Mouse (Mus musculus): Measurements from ENCODE around the gene Arhgap36. TPM values are rescaled to one million over a fixed set of nuclear protein-coding genes. Genes with fewer than 3 reads are reported as not detected.
A peak's percentile ranks its signal among the peaks of the same experiment; 100 is the strongest.

Arhgap36 gene
- polyA plus RNA-seq (2012; ENCODE audit: insufficient read depth, insufficient read length, low replicate concordance, missing spikeins), result not detected in 2 replicates

DNA sequence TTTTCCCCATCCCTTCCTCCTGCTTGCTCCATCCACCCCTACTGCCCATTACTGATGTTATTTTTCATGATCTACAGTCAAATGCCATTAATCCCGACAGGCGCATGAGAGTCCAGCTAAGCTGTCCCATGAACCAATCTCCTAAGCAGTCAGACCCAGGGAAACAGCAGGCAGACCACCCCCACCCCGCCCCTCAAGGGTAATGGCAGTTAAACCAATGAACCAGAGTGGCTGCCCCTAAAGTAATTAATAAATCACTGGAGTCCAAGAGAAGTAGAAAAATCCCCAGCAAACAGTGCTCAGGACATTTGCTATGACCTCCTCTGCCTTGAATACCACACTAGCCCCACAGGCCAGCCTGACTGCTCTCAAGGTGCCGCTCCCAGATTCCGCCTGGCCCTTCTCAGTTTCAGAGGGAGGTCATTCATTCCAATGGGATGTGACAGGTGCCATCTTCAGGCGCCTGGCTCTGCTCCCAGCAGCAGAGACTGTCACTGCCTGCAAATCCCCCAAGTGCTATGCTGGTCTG is at the start of gene Arhgap36:
Gene Arhgap36, plus strand, starts transcription at position 504 of the 529 bp plus-strand sequence.
- Histone ChIP-seq H3K4me1 (ENCODE audit: control insufficient read depth, insufficient read depth, low read length) (no peaks in the 10 kb centered on the region), H3K27ac (ENCODE audit: insufficient read depth, low read depth, low read length) (no peak within 1 kb of the TSS), H3K4me3 (ENCODE audit: insufficient read depth, low read depth, low read length) (no peak within 1 kb of the TSS)
- WGBS, result 75% methylated on average over 6 of the region's 6 CpGs
- TF ChIP-seq POLR2A (IDR thresholded peaks at IDR 0.05; ENCODE audit: insufficient read depth, low read depth, low read length), result no peak
- TF ChIP-seq CTCF (IDR thresholded peaks at IDR 0.05; ENCODE audit: insufficient read depth, low read depth, low read length), result no peak

DNA sequence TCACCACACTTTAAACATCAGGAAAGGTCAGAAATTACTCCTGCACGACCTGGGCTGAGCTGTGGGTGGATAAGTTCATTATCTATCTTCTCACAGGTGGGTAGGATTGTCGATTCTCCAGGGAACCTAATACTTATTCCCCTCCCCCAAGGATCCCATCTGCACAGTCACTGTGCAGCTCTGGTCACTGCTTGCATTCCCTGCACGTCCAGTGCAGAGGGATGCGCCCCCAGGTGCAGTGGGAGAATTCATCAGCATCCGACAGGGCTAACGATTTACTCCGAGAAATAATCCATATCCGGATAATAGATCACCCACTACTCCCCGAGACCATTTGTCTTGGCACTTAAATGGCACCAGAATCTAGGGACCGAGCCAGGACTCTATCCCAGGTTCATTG is 6.0 kb upstream of the Arhgap36 start:
- WGBS, result 57% methylated on average over 10 of the region's 10 CpGs
- no peak for TF ChIP-seq POLR2A (IDR thresholded peaks at IDR 0.05; ENCODE audit: insufficient read depth, low read depth, low read length)
- no peak for TF ChIP-seq CTCF (IDR thresholded peaks at IDR 0.05; ENCODE audit: insufficient read depth, low read depth, low read length)
- Histone ChIP-seq H3K27ac (ENCODE audit: insufficient read depth, low read depth, low read length) (no peak overlapping the region), H3K4me1 (ENCODE audit: control insufficient read depth, insufficient read depth, low read length) (no peaks in the 10 kb centered on the region), H3K4me3 (ENCODE audit: insufficient read depth, low read depth, low read length) (no peak overlapping the region)

DNA sequence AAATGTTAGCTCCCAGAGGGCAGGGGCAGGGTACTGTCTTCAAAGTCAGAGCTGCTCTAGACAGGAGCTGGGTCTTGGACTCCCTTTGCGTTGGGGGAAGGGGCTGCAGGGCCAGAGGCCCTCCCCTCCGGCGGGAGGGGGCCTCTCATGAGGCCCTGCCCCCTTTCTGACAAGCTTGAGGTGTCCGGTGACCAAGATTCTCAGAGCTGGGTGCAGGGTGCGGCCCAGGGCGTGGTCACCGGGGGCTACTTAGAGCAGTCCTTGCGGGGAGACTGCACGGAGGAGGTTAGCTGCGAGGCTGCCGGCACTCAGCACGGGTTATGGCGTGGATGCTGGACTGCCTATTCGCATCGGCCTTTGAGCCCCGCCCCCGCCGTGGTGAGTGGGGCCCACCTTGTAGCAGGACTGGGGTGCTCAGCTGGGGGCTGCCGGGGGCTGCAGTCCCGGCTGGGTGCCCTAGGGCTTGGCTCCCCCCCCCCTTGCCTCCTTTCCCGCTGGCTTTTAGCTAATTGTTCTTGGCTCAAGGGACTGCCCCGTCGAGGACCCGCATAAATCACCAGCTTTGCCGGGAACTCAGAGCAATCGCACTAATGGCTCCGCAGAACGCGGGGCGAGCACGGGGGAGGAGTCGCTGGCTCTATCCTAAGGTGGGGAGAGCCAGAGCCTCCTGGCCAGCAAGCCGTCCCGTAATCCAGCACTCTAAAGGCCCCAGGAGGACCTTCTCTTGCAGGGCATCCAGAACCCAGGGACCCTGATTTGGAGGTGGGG is 6.7 kb downstream of the Arhgap36 start:
- Histone ChIP-seq H3K4me3 (ENCODE audit: insufficient read depth, low read depth, low read length) (peak overlapping the region; percentile 10; the same call in 1 of the 2 replicates), H3K4me1 (ENCODE audit: control insufficient read depth, insufficient read depth, low read length) (peaks cover 5% of the 10 kb centered on the region; the same call in 1 of the 2 replicates), H3K27ac (ENCODE audit: insufficient read depth, low read depth, low read length) (no peak overlapping the region)
- TF ChIP-seq CTCF (IDR thresholded peaks at IDR 0.05; ENCODE audit: insufficient read depth, low read depth, low read length) (no peak), POLR2A (IDR thresholded peaks at IDR 0.05; ENCODE audit: insufficient read depth, low read depth, low read length) (no peak)
- 20% methylated on average over 34 of the region's 34 CpGs for WGBS

DNA sequence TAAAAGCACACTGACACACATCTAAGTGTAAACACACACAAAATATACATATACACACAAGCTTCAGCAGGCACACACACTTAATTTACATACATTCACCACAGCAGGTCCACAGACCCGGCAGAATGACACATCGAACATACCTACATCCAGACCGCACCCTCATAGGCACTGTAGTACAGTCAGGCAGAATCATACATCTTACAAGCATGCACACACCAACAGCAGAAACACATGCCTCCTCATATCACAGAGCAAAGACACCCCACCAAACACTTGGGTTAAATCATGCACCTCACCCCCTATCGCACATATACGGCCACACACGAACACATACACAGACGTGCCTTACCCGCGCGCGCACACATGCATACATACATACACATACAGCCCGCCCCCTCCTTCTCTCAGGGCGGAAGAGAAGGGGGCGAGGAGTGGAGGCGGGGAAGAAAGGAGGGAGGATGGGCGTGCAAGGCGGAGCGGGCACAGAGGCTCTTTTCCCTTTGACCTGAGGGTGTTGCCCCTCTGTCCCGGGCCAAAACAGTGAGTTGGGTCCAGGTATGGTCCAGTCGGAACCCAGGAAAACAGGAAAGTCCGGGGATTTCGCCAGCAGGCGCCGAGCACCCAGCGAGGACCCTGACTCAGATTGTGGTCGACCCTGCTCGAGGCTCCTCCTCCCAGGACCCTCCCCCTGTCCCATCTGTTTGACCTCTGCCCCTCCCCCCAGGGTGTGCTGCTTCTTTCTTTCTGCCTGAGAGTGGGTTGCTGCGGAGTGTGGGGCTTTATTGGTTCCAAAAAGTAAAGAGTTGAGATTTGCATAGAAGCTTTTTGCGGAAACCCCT is 16.4 kb downstream of the Arhgap36 start:
- TF ChIP-seq CTCF (IDR thresholded peaks at IDR 0.05; ENCODE audit: insufficient read depth, low read depth, low read length), result no peak
- Histone ChIP-seq H3K4me1 (ENCODE audit: control insufficient read depth, insufficient read depth, low read length) (peaks cover 5% of the 10 kb centered on the region), H3K4me3 (ENCODE audit: insufficient read depth, low read depth, low read length) (peak overlapping the region; percentile 20; the same call in 1 of the 2 replicates), H3K27ac (ENCODE audit: insufficient read depth, low read depth, low read length) (no peak overlapping the region)
- 33% methylated on average over 28 of the region's 29 CpGs for WGBS

DNA sequence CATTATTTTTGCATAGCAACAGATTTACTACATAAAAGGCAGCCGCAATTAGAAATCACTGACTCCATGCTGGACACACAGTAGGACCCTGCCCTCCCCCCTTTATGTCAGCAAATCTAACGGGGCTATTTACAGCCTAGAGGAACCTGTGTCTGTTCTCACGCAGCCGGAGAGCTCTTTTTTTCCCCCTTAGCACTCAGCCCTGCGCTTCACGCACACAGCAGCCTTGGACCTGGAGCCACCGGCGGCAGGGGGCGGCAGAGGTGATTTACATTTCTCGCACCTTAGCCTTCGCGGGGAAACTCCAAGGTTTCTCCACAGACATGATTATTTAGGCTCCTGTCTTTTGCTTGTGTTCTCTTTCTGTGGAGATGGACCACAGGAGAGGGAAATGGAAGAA is 17.1 kb downstream of the Arhgap36 start:
- TF ChIP-seq POLR2A (IDR thresholded peaks at IDR 0.05; ENCODE audit: insufficient read depth, low read depth, low read length) (no peak), CTCF (IDR thresholded peaks at IDR 0.05; ENCODE audit: insufficient read depth, low read depth, low read length) (no peak)
- peak overlapping the region; percentile 7; the same call in 1 of the 2 replicates for H3K4me3 ChIP-seq (ENCODE audit: insufficient read depth, low read depth, low read length)
- 19% methylated on average over 12 of the region's 12 CpGs for WGBS

DNA sequence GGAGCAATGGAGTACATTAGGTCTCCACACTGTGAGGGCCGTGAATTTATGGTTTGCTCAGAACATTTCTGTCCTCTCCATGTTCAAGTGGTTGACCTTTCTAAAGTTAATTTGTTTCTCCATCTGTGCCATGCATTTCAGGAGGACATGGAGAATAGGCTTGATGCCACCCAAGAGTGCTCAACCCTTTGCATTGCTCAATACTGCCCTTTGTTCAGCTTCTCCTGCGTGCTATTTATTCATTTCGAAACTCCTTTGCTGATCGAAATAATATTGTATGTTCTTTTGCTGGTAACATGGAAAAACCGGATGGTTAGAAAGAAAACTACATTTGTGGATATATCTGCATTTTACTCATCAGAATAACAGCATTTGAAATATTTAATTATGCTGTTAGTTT is 25.4 kb downstream of the Arhgap36 start:
- H3K4me1 ChIP-seq (ENCODE audit: control insufficient read depth, insufficient read depth, low read length), result peaks cover 7% of the 10 kb centered on the region; the same call in 1 of the 2 replicates
- TF ChIP-seq POLR2A (IDR thresholded peaks at IDR 0.05; ENCODE audit: insufficient read depth, low read depth, low read length) (no peak), CTCF (IDR thresholded peaks at IDR 0.05; ENCODE audit: insufficient read depth, low read depth, low read length) (no peak)
- H3K4me3 ChIP-seq (ENCODE audit: insufficient read depth, low read depth, low read length), result no peak overlapping the region
- no peak overlapping the region for H3K27ac ChIP-seq (ENCODE audit: insufficient read depth, low read depth, low read length)
- 94% methylated on average over 5 of the region's 5 CpGs for whole genome bisulfite sequencing

More for the DNA sequence above, 17.1 kb downstream of the Arhgap36 start:
- Histone ChIP-seq H3K4me1 (ENCODE audit: control insufficient read depth, insufficient read depth, low read length) (peaks cover 5% of the 10 kb centered on the region), H3K27ac (ENCODE audit: insufficient read depth, low read depth, low read length) (no peak overlapping the region)

DNA sequence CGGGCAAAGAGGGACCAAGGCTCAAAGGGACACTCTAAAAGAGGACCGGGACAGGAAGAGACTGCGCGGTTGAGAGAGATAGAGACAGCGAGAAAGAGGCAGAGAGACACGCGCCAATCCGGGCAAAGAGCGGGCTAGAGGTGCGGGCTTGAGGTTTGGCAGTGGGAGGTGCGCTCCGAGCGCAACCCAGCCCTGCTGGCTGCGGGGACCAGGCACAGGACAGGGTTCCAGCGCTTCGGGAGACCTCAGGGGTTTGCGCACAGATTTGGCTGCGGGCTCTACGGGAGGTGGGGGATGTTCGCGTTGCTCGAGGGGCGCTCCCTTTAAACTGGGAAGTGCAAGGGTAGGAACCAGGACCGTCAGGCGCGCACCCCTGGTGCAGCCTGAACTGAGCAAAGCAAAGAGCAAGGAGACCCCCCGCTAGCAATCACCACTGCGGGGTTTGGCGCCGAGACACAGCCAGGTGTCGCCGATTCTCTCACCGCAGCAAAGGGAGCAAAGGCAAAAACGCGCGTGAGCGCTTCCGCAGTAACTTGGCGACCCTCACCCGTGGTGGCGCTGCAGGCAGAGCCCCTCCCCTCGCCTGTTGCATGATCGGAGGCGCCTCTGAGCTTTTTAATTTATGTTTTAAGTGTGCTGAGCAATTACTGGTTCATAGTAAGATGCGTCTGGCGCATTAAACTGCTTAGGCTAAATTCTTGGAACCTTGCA is 30.1 kb downstream of the Arhgap36 start:
- H3K4me1 ChIP-seq (ENCODE audit: control insufficient read depth, insufficient read depth, low read length), result peaks cover 7% of the 10 kb centered on the region; the same call in 1 of the 2 replicates
- TF ChIP-seq POLR2A (IDR thresholded peaks at IDR 0.05; ENCODE audit: insufficient read depth, low read depth, low read length) (no peak), CTCF (IDR thresholded peaks at IDR 0.05; ENCODE audit: insufficient read depth, low read depth, low read length) (no peak)
- no peak overlapping the region for H3K27ac ChIP-seq (ENCODE audit: insufficient read depth, low read depth, low read length)
- WGBS, result 14% methylated on average over 46 of the region's 46 CpGs
- peak overlapping the region; percentile 26 for H3K4me3 ChIP-seq (ENCODE audit: insufficient read depth, low read depth, low read length)

Other genes starting within 250 kb of the Arhgap36 start
- not detected in 2 replicates for gene Enox2, start 175.7 kb upstream of the Arhgap36 start, polyA plus RNA-seq (2012; ENCODE audit: insufficient read depth, insufficient read length, low replicate concordance, missing spikeins)
- not detected in 2 replicates for gene Olfr1320, start 208.4 kb downstream of the Arhgap36 start, polyA plus RNA-seq (2012; ENCODE audit: insufficient read depth, insufficient read length, low replicate concordance, missing spikeins)